Mouse (Mus musculus) heart, embryonic 13.5 days (tissue): ENCODE data around the gene Nfib. TPM values are rescaled to one million over a fixed set of nuclear protein-coding genes. Genes with fewer than 3 reads are reported as not detected.

Experiments used
- ATAC-seq: fragments of 200-750 bp; cut with Nextera tagmentation; 2 replicates; pipeline ENCODE4 v1.8.0; 2017; ENCODE audit warnings: moderate TSS enrichment; ENCODE audit not compliant: insufficient number of reproducible peaks, low FRiP score, low TSS enrichment; ENCODE audit errors: extremely low read depth
- H3K27ac ChIP-seq: fragments of 300-500 bp; sonication (generic); replicated peaks from 2 replicates; pipeline ENCODE4 v1.5.1; 2015; ENCODE audit warnings: moderate library complexity, mild to moderate bottlenecking, inconsistent platforms
- H3K27me3 ChIP-seq: fragments of 300-500 bp; sonication (generic); replicated peaks from 2 replicates; pipeline ENCODE4 v1.6.1; 2015; ENCODE audit warnings: mild to moderate bottlenecking, inconsistent platforms
- H3K36me3 ChIP-seq: fragments of 300-500 bp; sonication (generic); 2 replicates; pipeline ENCODE4 v1.6.1; 2015; ENCODE audit warnings: mild to moderate bottlenecking, inconsistent platforms
- H3K4me1 ChIP-seq: fragments of 300-500 bp; sonication (generic); 2 replicates; pipeline ENCODE4 v1.6.1; 2015; ENCODE audit warnings: inconsistent platforms
- H3K4me2 ChIP-seq: fragments of 300-500 bp; sonication (generic); 2 replicates; pipeline ENCODE4 v1.6.1; 2015; ENCODE audit warnings: inconsistent platforms, mild to moderate bottlenecking, moderate library complexity
- H3K4me3 ChIP-seq: fragments of 300-500 bp; sonication (generic); 2 replicates; pipeline ENCODE4 v1.5.1; 2015; ENCODE audit warnings: moderate library complexity, mild to moderate bottlenecking, inconsistent platforms
- H3K9ac ChIP-seq: fragments of 300-500 bp; sonication (generic); 2 replicates; pipeline ENCODE4 v1.6.1; 2015; ENCODE audit warnings: inconsistent platforms, mild to moderate bottlenecking, moderate library complexity
- H3K9me3 ChIP-seq: fragments of 300-500 bp; sonication (generic); 2 replicates; pipeline ENCODE4 v1.6.1; 2016; ENCODE audit warnings: inconsistent platforms
- WGBS: fragments of 180-500 bp; shearing (Covaris S2); methylation state at CpG from one replicate; pipeline ENCODE4 v1.1.7; 2015; ENCODE audit warnings: mixed read lengths; 5-methylcytosine and 5-hydroxymethylcytosine counted together
- polyA plus RNA-seq: library from polyadenylated mRNA; unstranded; fragments of >200 nt; fragmentation: Nextera tagmentation; extraction: Ambion mirVana; gene quantifications from 2 replicates; pipeline ENCODE4 v1.2.1, GENCODE M21; 2015

The Nfib gene
- polyA plus RNA-seq, 1 experiment from 2014 or later, result 53.0 TPM

GRCm38 (mm10) chr4:82408463-82409404 is 296.8 kb downstream of the Nfib start:
- no peak for ATAC-seq
- H3K4me2 ChIP-seq, result no peak overlapping the region
- no peaks in the 10 kb centered on the region for H3K27me3 ChIP-seq
- 0 out of 2 replicates have a peak overlapping the region, but pooled peaks have one; percentile 36 for H3K27ac ChIP-seq
- no peaks in the 10 kb centered on the region for H3K36me3 ChIP-seq
- no peak overlapping the region for H3K4me3 ChIP-seq
- H3K4me1 ChIP-seq, result peaks cover 89% of the 10 kb centered on the region
- no peaks in the 10 kb centered on the region for H3K9me3 ChIP-seq
- WGBS, result 78% methylated on average over 22 of the region's 22 CpGs
- H3K9ac ChIP-seq, result no peak overlapping the region

GRCm38 (mm10) chr4:82406511-82406910 is 299.0 kb downstream of the Nfib start:
- ATAC-seq, result no peak

GRCm38 (mm10) chr4:82405791-82406190 is 299.8 kb downstream of the Nfib start:
- Histone ChIP-seq H3K27me3 (no peaks in the 10 kb centered on the region), H3K4me2 (no peak overlapping the region), H3K4me3 (no peak overlapping the region), H3K9me3 (no peaks in the 10 kb centered on the region), H3K27ac (peak overlapping the region; percentile 94), H3K9ac (no peak overlapping the region), H3K36me3 (peaks cover 3% of the 10 kb centered on the region; the same call in 1 of the 2 replicates), H3K4me1 (peaks cover 93% of the 10 kb centered on the region)
- ATAC-seq, result no peak
- 70% methylated on average over 5 of the region's 5 CpGs for whole genome bisulfite sequencing

More at GRCm38 (mm10) chr4:82406511-82406910, 299.0 kb downstream of the Nfib start:
- 44% methylated on average over 6 of the region's 6 CpGs for WGBS
- peaks cover 93% of the 10 kb centered on the region for H3K4me1 ChIP-seq
- peak overlapping the region; percentile 94 for H3K27ac ChIP-seq
- H3K27me3 ChIP-seq, result no peaks in the 10 kb centered on the region
- no peak overlapping the region for H3K9ac ChIP-seq
- H3K36me3 ChIP-seq, result peaks cover 3% of the 10 kb centered on the region; the same call in 1 of the 2 replicates
- no peak overlapping the region for H3K4me3 ChIP-seq
- no peaks in the 10 kb centered on the region for H3K9me3 ChIP-seq
- H3K4me2 ChIP-seq, result 0 out of 2 replicates have a peak overlapping the region, but pooled peaks have one; percentile 6

GRCm38 (mm10) chr4:82403975-82404651 is 301.4 kb downstream of the Nfib start:
- peaks cover 3% of the 10 kb centered on the region; the same call in 1 of the 2 replicates for H3K36me3 ChIP-seq
- peak overlapping the region; percentile 65 for H3K9ac ChIP-seq
- no peaks in the 10 kb centered on the region for H3K9me3 ChIP-seq
- 20% methylated on average over 13 of the region's 13 CpGs for WGBS
- H3K4me1 ChIP-seq, result peaks cover 97% of the 10 kb centered on the region
- peak overlapping the region; percentile 94 for H3K27ac ChIP-seq
- H3K27me3 ChIP-seq, result no peaks in the 10 kb centered on the region
- peak overlapping the region; percentile 60 for H3K4me2 ChIP-seq
- peak overlapping the region; percentile 17; the same call in 1 of the 2 replicates for H3K4me3 ChIP-seq
- peak; percentile 67; the same call in 1 of the 2 replicates for ATAC-seq

GRCm38 (mm10) chr4:82402666-82403065 is 302.9 kb downstream of the Nfib start:
- no peak overlapping the region for H3K27ac ChIP-seq
- H3K9ac ChIP-seq, result no peak overlapping the region
- no peaks in the 10 kb centered on the region for H3K9me3 ChIP-seq
- no peak overlapping the region for H3K4me2 ChIP-seq
- peaks cover 96% of the 10 kb centered on the region for H3K4me1 ChIP-seq
- no peaks in the 10 kb centered on the region for H3K27me3 ChIP-seq
- H3K36me3 ChIP-seq, result peaks cover 3% of the 10 kb centered on the region; the same call in 1 of the 2 replicates
- no peak overlapping the region for H3K4me3 ChIP-seq
- WGBS, result 84% methylated on average over 9 of the region's 9 CpGs
- no peak for ATAC-seq

GRCm38 (mm10) chr4:82401450-82402061 is 304.0 kb downstream of the Nfib start:
- H3K36me3 ChIP-seq, result peaks cover 3% of the 10 kb centered on the region; the same call in 1 of the 2 replicates
- no peak overlapping the region for H3K4me2 ChIP-seq
- ATAC-seq, result no peak
- H3K27me3 ChIP-seq, result no peaks in the 10 kb centered on the region
- WGBS, result 58% methylated on average over 3 of the region's 3 CpGs
- peak overlapping the region; percentile 85 for H3K27ac ChIP-seq
- H3K9ac ChIP-seq, result no peak overlapping the region
- H3K9me3 ChIP-seq, result no peaks in the 10 kb centered on the region
- no peak overlapping the region for H3K4me3 ChIP-seq
- H3K4me1 ChIP-seq, result peaks cover 94% of the 10 kb centered on the region

- H3K27ac ChIP-seq, result peak overlapping the region; percentile 85
- ATAC-seq, result no peak; the same call in 1 of the 2 replicates
- H3K4me3 ChIP-seq, result no peak overlapping the region
- peak overlapping the region; percentile 60; the same call in 1 of the 2 replicates for H3K9ac ChIP-seq
- peak overlapping the region; percentile 35 for H3K4me2 ChIP-seq
- H3K27me3 ChIP-seq, result no peaks in the 10 kb centered on the region
- H3K9me3 ChIP-seq, result no peaks in the 10 kb centered on the region
- H3K4me1 ChIP-seq, result peaks cover 90% of the 10 kb centered on the region
- 25% methylated on average over 5 of the region's 5 CpGs for WGBS
- peaks cover 3% of the 10 kb centered on the region; the same call in 1 of the 2 replicates for H3K36me3 ChIP-seq
Measured at GRCm38 (mm10) chr4:82400536-82400935, 305.0 kb downstream of the Nfib start.

GRCm38 (mm10) chr4:82399406-82400380 is 305.9 kb downstream of the Nfib start:
- peak overlapping the region; percentile 35 for H3K4me2 ChIP-seq
- no peaks in the 10 kb centered on the region for H3K9me3 ChIP-seq

GRCm38 (mm10) chr4:82398282-82398681 is 307.3 kb downstream of the Nfib start:
- Histone ChIP-seq H3K9me3 (no peaks in the 10 kb centered on the region), H3K4me3 (no peak overlapping the region), H3K4me2 (no peak overlapping the region), H3K27ac (no peak overlapping the region), H3K36me3 (peaks cover 3% of the 10 kb centered on the region; the same call in 1 of the 2 replicates), H3K9ac (no peak overlapping the region), H3K27me3 (no peaks in the 10 kb centered on the region), H3K4me1 (peaks cover 76% of the 10 kb centered on the region)
- WGBS, result 74% methylated on average over 2 of the region's 2 CpGs
- ATAC-seq, result no peak

More at GRCm38 (mm10) chr4:82399406-82400380, 305.9 kb downstream of the Nfib start:
- ATAC-seq, result no peak
- H3K27me3 ChIP-seq, result no peaks in the 10 kb centered on the region
- peak overlapping the region; percentile 85 for H3K27ac ChIP-seq
- peak overlapping the region; percentile 60 for H3K9ac ChIP-seq
- H3K4me1 ChIP-seq, result peaks cover 82% of the 10 kb centered on the region
- H3K4me3 ChIP-seq, result no peak overlapping the region
- H3K36me3 ChIP-seq, result peaks cover 3% of the 10 kb centered on the region; the same call in 1 of the 2 replicates
- 38% methylated on average over 11 of the region's 11 CpGs for WGBS

- peaks cover 76% of the 10 kb centered on the region for H3K4me1 ChIP-seq
- H3K9ac ChIP-seq, result no peak overlapping the region
- no peaks in the 10 kb centered on the region for H3K27me3 ChIP-seq
- no peak overlapping the region for H3K27ac ChIP-seq
- H3K4me3 ChIP-seq, result no peak overlapping the region
- ATAC-seq, result no peak
- H3K9me3 ChIP-seq, result no peaks in the 10 kb centered on the region
- H3K4me2 ChIP-seq, result no peak overlapping the region
- no peaks in the 10 kb centered on the region; the same call in 1 of the 2 replicates for H3K36me3 ChIP-seq
- WGBS, result 76% methylated on average over 2 of the region's 2 CpGs
Measured at GRCm38 (mm10) chr4:82396805-82397204, 308.7 kb downstream of the Nfib start.
